Mouse (Mus musculus) hindbrain, embryonic 11.5 days (tissue): ENCODE results near the gene Heg1. TPM values are rescaled to one million over a fixed set of nuclear protein-coding genes. Genes with fewer than 3 reads are reported as not detected.

Experiments
- ATAC-seq: fragments of 200-750 bp; cut with Nextera tagmentation; 2 replicates; pipeline ENCODE4 v1.8.0; 2017; ENCODE audit warnings: mild to moderate bottlenecking, moderate TSS enrichment, moderate library complexity; ENCODE audit not compliant: low FRiP score
- DNase-seq: peaks from one replicate; pipeline ENCODE4 v3.0.0-alpha.2; 2015; ENCODE audit warnings: low spot score
- H3K27ac ChIP-seq: fragments of 300-500 bp; sonication (generic); 2 replicates; pipeline ENCODE4 v1.5.1; 2014; ENCODE audit warnings: mild to moderate bottlenecking, low read depth, low read length
- H3K27me3 ChIP-seq: fragments of 300-500 bp; sonication (generic); 2 replicates; pipeline ENCODE4 v1.6.1; 2014; ENCODE audit warnings: mild to moderate bottlenecking, low read length, moderate library complexity, mixed read lengths; ENCODE audit not compliant: control insufficient read depth, insufficient read depth
- H3K36me3 ChIP-seq: fragments of 300-500 bp; sonication (generic); 2 replicates; pipeline ENCODE4 v1.6.1; 2014; ENCODE audit warnings: mild to moderate bottlenecking, low read length, moderate library complexity, mixed read lengths; ENCODE audit not compliant: control insufficient read depth, insufficient read depth
- H3K4me1 ChIP-seq: fragments of 300-500 bp; sonication (generic); replicated peaks from 2 replicates; pipeline ENCODE4 v1.6.1; 2014; ENCODE audit warnings: low read length, mixed read lengths; ENCODE audit not compliant: control insufficient read depth, insufficient read depth
- H3K4me2 ChIP-seq: fragments of 300-500 bp; sonication (generic); replicated peaks from 2 replicates; pipeline ENCODE4 v1.6.1; 2014; ENCODE audit warnings: mild to moderate bottlenecking, low read depth, low read length
- H3K4me3 ChIP-seq: fragments of 300-500 bp; sonication (generic); 2 replicates; pipeline ENCODE4 v1.5.1; 2014; ENCODE audit warnings: low read depth, low read length
- H3K9ac ChIP-seq: fragments of 300-500 bp; sonication (generic); 2 replicates; pipeline ENCODE4 v1.6.1; 2014; ENCODE audit warnings: low read depth, low read length
- H3K9me3 ChIP-seq: fragments of 300-500 bp; sonication (generic); 2 replicates; pipeline ENCODE4 v1.6.1; 2016; ENCODE audit warnings: low read length; ENCODE audit not compliant: control insufficient read depth
- WGBS: fragments of 180-500 bp; shearing (Covaris S2); extraction: QIAGEN DNeasy Blood & Tissue Kit; methylation state at CpG from one replicate; pipeline ENCODE4 v1.1.7; 2014; 5-methylcytosine and 5-hydroxymethylcytosine counted together
- polyA plus RNA-seq: library from polyadenylated mRNA; unstranded; fragments of >200 nt; fragmentation: Nextera tagmentation; extraction: Ambion mirVana; gene quantifications from 2 replicates; pipeline ENCODE4 v1.2.1, GENCODE M21; 2014

Heg1 gene
- polyA plus RNA-seq, 1 experiment from 2014 or later = 22.8 TPM

- Histone ChIP-seq H3K9me3 (no peaks in the 10 kb centered on the region), H3K27ac (no peak overlapping the region), H3K4me1 (no peaks in the 10 kb centered on the region), H3K4me3 (no peak overlapping the region), H3K36me3 (no peaks in the 10 kb centered on the region), H3K4me2 (no peak overlapping the region), H3K9ac (no peak overlapping the region), H3K27me3 (no peaks in the 10 kb centered on the region)
- 95% methylated on average over 10 of the region's 10 CpGs for WGBS
- ATAC-seq = no peak
- DNase-seq = no peak
These were observed 21.3 kb upstream of the Heg1 start for GRCm38 (mm10) chr16:33662841-33663240.

DNA sequence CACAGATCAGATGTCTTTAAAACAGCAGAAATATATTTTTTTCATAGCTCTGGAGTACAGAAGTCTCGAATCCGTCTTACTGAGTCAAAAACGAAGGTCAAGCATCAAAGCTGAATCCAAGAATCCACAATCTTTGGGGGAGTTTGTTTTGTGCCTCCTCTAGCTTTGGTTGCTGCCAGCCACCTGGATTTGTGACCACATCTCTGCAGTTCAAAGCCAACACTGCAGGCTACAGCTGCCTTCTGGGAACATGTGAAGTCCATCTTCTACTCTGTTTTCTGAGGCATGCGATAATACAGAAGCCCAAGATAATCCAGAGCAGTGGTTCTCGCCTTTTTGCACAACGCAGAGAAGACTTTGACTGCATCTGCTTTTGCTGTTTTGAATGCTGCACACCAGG is 17.9 kb upstream of the Heg1 start:
- WGBS = 88% methylated on average over 6 of the region's 6 CpGs
- H3K9ac ChIP-seq = no peak overlapping the region
- H3K36me3 ChIP-seq = no peaks in the 10 kb centered on the region
- DNase-seq (no peak), ATAC-seq (no peak)
- no peaks in the 10 kb centered on the region for H3K9me3 ChIP-seq
- H3K4me3 ChIP-seq = no peak overlapping the region
- no peak overlapping the region for H3K27ac ChIP-seq
- H3K4me2 ChIP-seq = no peak overlapping the region
- no peaks in the 10 kb centered on the region for H3K4me1 ChIP-seq
- no peaks in the 10 kb centered on the region for H3K27me3 ChIP-seq

DNA sequence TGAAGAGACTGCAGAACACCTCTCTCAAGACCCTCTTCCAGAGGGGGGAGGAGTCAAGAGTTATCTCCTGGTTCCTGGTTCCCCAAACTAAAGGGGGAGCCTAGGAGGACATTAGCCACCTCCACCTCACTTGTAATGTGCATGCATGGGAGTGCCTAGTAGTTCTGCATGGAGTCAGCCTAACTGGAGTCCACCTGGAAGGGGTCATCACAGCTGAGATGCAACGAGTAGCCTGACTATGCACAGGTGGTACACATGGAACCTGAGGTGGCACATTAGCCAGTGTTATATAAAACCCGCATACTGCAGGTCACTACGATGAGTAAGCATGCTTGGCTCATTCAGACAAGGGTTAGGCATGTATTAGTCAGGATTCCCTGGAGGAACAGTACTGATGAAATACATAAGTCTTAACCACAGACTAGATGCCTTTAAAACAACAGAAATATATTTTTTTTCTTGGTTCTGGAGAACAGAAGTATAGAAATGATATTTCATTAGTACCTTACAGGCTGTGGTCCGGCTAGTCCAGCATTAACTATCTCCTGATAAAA is 17.1 kb upstream of the Heg1 start:
- Histone ChIP-seq H3K9me3 (no peaks in the 10 kb centered on the region), H3K9ac (no peak overlapping the region), H3K4me2 (no peak overlapping the region), H3K27me3 (no peaks in the 10 kb centered on the region), H3K4me1 (no peaks in the 10 kb centered on the region), H3K4me3 (no peak overlapping the region), H3K36me3 (no peaks in the 10 kb centered on the region), H3K27ac (no peak overlapping the region)
- 92% methylated on average over 4 of the region's 4 CpGs for WGBS
- no peak for DNase-seq
- ATAC-seq = no peak

GRCm38 (mm10) chr16:33668448-33668847 is 15.7 kb upstream of the Heg1 start:
- ATAC-seq (no peak), DNase-seq (no peak)
- no peak overlapping the region for H3K4me3 ChIP-seq
- H3K4me1 ChIP-seq = no peaks in the 10 kb centered on the region
- H3K9ac ChIP-seq = no peak overlapping the region
- H3K36me3 ChIP-seq = no peaks in the 10 kb centered on the region
- no peaks in the 10 kb centered on the region for H3K9me3 ChIP-seq
- 83% methylated on average over 2 of the region's 2 CpGs for WGBS
- H3K27ac ChIP-seq = no peak overlapping the region
- H3K27me3 ChIP-seq = no peaks in the 10 kb centered on the region
- H3K4me2 ChIP-seq = no peak overlapping the region

DNA sequence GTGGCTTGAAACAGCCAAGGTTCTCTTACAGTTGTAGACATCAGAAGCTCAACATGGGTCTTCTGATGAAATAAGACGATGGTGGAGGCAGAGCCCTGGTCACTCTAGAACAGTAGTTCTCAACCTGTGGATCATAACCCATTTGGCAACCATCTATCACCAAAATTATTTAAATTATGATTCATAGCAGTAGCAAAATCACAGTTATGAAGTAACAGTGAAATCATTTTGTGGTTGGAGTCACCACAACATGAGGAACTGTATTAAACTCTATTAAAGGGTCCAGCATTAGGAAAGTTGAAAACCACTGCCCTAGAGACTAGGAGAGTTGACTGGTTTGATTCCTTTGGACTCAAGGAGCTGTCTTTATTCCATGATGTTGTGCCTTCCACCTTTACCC is 15.1 kb upstream of the Heg1 start:
- Histone ChIP-seq H3K4me1 (no peaks in the 10 kb centered on the region), H3K9me3 (no peaks in the 10 kb centered on the region), H3K27ac (no peak overlapping the region), H3K4me3 (no peak overlapping the region), H3K36me3 (no peaks in the 10 kb centered on the region), H3K27me3 (no peaks in the 10 kb centered on the region), H3K9ac (no peak overlapping the region), H3K4me2 (no peak overlapping the region)
- no peak for DNase-seq
- ATAC-seq = no peak
- 87% methylated on average over 1 of the region's 1 CpGs for WGBS

- 67% methylated on average over 3 of the region's 3 CpGs for WGBS
- Histone ChIP-seq H3K4me1 (no peaks in the 10 kb centered on the region), H3K9ac (no peak overlapping the region), H3K4me2 (no peak overlapping the region), H3K36me3 (no peaks in the 10 kb centered on the region), H3K4me3 (no peak overlapping the region), H3K27me3 (no peaks in the 10 kb centered on the region), H3K27ac (no peak overlapping the region), H3K9me3 (no peaks in the 10 kb centered on the region)
- ATAC-seq (no peak), DNase-seq (no peak)
These were observed 13.8 kb upstream of the Heg1 start for GRCm38 (mm10) chr16:33670340-33670739.

DNA sequence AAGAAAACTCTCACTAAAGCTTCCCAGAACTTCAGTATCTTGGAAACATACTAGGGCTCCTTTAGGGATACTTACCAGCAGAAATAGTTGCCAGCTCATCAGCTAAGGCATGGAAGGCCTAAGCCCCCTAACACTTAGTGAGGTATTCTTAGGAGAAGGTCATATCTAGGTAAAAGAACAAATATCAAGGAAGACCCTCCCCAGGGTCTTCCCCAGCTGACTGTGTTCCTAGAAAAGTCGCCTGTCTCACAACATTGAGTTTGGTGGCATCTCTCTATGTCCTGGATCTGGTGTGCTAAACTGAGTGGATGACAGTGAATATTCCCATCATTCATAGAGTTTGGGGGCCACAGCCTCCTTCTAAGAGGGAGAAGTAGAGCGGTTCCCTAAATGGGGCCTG is 13.2 kb upstream of the Heg1 start:
- Histone ChIP-seq H3K9me3 (no peaks in the 10 kb centered on the region), H3K4me3 (no peak overlapping the region), H3K4me2 (no peak overlapping the region), H3K9ac (no peak overlapping the region), H3K27me3 (no peaks in the 10 kb centered on the region), H3K36me3 (no peaks in the 10 kb centered on the region), H3K27ac (no peak overlapping the region), H3K4me1 (no peaks in the 10 kb centered on the region)
- DNase-seq = no peak
- ATAC-seq = no peak
- WGBS = 88% methylated on average over 2 of the region's 2 CpGs

GRCm38 (mm10) chr16:33672188-33672587 is 12.0 kb upstream of the Heg1 start:
- 85% methylated on average over 4 of the region's 4 CpGs for WGBS
- DNase-seq (no peak), ATAC-seq (no peak)
- Histone ChIP-seq H3K9me3 (no peaks in the 10 kb centered on the region), H3K27me3 (no peaks in the 10 kb centered on the region), H3K4me3 (no peak overlapping the region), H3K27ac (no peak overlapping the region), H3K4me2 (no peak overlapping the region), H3K9ac (no peak overlapping the region), H3K36me3 (no peaks in the 10 kb centered on the region), H3K4me1 (no peaks in the 10 kb centered on the region)

- H3K9ac ChIP-seq = no peak overlapping the region
- no peak overlapping the region for H3K4me2 ChIP-seq
- H3K27ac ChIP-seq = no peak overlapping the region
- no peak overlapping the region for H3K4me3 ChIP-seq
- no peaks in the 10 kb centered on the region for H3K36me3 ChIP-seq
- no peak for ATAC-seq
- no peak for DNase-seq
- H3K9me3 ChIP-seq = no peaks in the 10 kb centered on the region
- no peaks in the 10 kb centered on the region for H3K4me1 ChIP-seq
- H3K27me3 ChIP-seq = no peaks in the 10 kb centered on the region
- 89% methylated on average over 4 of the region's 4 CpGs for WGBS
These were observed 11.5 kb upstream of the Heg1 start for GRCm38 (mm10) chr16:33672643-33673042.
